Mouse (Mus musculus) limb, embryonic 12.5 days (tissue): ENCODE measurements around the gene Frem2. TPM values are rescaled to one million over a fixed set of nuclear protein-coding genes. Genes with fewer than 3 reads are reported as not detected.

ENCODE experiments used
- ATAC-seq: fragments of 200-750 bp; cut with Nextera tagmentation; 2 replicates; pipeline ENCODE4 v1.8.0; 2017; ENCODE audit warnings: low read depth, moderate TSS enrichment; ENCODE audit not compliant: insufficient number of reproducible peaks, insufficient read depth, low FRiP score, low TSS enrichment
- H3K27ac ChIP-seq: fragments of 300-500 bp; sonication (generic); 2 replicates; pipeline ENCODE4 v1.5.1; 2016; ENCODE audit warnings: mild to moderate bottlenecking, moderate library complexity
- H3K27me3 ChIP-seq: fragments of 300-500 bp; sonication (generic); 2 replicates; pipeline ENCODE4 v1.6.1; 2016; ENCODE audit warnings: mild to moderate bottlenecking, moderate library complexity
- H3K36me3 ChIP-seq: fragments of 300-500 bp; sonication (generic); 2 replicates; pipeline ENCODE4 v1.6.1; 2016; ENCODE audit warnings: mild to moderate bottlenecking, moderate library complexity
- H3K4me1 ChIP-seq: fragments of 300-500 bp; sonication (generic); replicated peaks from 2 replicates; pipeline ENCODE4 v1.6.1; 2016
- H3K4me2 ChIP-seq: fragments of 300-500 bp; sonication (generic); 2 replicates; pipeline ENCODE4 v1.6.1; 2016; ENCODE audit warnings: mild to moderate bottlenecking, moderate library complexity
- H3K4me3 ChIP-seq: fragments of 300-500 bp; sonication (generic); replicated peaks from 2 replicates; pipeline ENCODE4 v1.5.1; 2016; ENCODE audit warnings: mild to moderate bottlenecking
- H3K9ac ChIP-seq: fragments of 300-500 bp; sonication (generic); replicated peaks from 2 replicates; pipeline ENCODE4 v1.6.1; 2016; ENCODE audit warnings: mild to moderate bottlenecking, moderate library complexity
- H3K9me3 ChIP-seq: fragments of 300-500 bp; sonication (generic); 2 replicates; pipeline ENCODE4 v1.6.1; 2016; ENCODE audit warnings: mild to moderate bottlenecking, moderate library complexity
- WGBS: fragments of 180-500 bp; shearing (Covaris S2); methylation state at CpG from one replicate; pipeline ENCODE4 v1.1.7; 2016; 5-methylcytosine and 5-hydroxymethylcytosine counted together
- polyA plus RNA-seq: library from polyadenylated mRNA; unstranded; fragments of >200 nt; fragmentation: Nextera tagmentation; extraction: Ambion mirVana; gene quantifications from 2 replicates; pipeline ENCODE4 v1.2.1, GENCODE M21; 2016

Frem2 gene
- polyA plus RNA-seq, 1 experiment from 2014 or later = 7.6 TPM

DNA sequence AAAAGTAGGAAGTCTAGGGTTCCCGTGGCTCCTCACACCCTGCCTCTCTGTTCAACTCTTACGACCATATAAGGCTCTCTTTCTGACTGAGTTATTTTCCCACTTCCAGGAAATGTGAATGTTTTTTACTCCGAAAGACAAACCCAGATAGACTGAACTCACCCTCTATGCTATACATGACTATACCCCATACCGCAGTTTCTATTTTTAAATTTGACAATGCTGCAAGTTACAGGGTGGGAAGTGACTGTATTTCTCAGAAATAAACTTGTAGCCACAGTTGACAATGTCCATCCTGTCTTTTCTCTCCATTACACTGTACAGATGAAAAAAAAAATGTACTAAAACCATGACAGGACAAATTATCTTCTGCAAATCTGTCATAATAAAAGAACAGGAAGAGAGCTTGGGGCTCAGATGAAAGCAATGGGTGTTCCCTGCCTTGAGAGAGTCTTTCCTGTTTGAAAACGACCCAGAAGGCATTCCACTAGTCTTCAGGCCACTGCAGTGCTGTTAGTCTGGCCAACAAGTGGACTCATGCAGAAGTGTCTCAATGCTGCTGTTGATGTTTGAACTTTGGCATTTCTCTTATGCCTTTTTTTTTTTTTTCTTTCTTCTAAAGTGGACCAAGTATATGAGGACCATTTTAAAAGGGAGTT lies 76.4 kb downstream of the Frem2 start:
- H3K4me1 ChIP-seq = no peaks in the 10 kb centered on the region
- 63% methylated on average over 5 of the region's 5 CpGs for WGBS
- no peak overlapping the region for H3K4me2 ChIP-seq

DNA sequence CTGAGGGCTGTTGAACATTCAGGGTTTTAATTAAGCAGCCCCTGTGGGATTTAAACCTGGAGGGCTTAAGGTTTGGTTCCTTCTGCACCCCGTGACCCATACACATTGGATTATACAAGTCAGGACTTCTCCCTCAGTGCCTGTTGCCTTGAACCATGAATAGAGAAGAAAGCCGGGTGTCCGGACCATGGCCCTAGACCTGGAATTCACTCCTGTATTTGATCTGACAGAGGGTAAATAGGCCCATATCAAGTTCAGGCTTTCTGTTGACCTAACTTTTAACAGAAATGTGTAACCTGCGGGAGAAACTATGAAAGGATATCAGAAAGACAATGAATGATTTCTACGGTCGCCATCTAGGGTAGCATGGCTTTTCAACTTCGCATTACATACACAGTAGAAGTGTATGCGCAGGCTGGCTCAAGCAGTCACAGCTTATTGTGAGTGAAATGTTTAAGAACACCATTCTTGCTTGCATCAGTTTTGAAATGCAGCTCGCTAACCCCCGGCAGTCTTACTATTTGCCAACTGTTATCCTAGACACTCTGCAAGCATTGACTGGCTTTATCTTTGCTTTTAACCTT lies 77.9 kb downstream of the Frem2 start:
- Histone ChIP-seq H3K27ac (no peak overlapping the region), H3K9ac (no peak overlapping the region), H3K36me3 (no peaks in the 10 kb centered on the region), H3K9me3 (no peaks in the 10 kb centered on the region), H3K4me1 (no peaks in the 10 kb centered on the region), H3K27me3 (no peaks in the 10 kb centered on the region), H3K4me2 (no peak overlapping the region), H3K4me3 (no peak overlapping the region)
- WGBS = 88% methylated on average over 10 of the region's 10 CpGs
- no peak for ATAC-seq

More for the DNA sequence above, 76.4 kb downstream of the Frem2 start:
- H3K27me3 ChIP-seq = no peaks in the 10 kb centered on the region
- no peak overlapping the region for H3K4me3 ChIP-seq
- ATAC-seq = no peak
- H3K9ac ChIP-seq = no peak overlapping the region
- no peaks in the 10 kb centered on the region for H3K9me3 ChIP-seq
- H3K27ac ChIP-seq = no peak overlapping the region
- no peaks in the 10 kb centered on the region for H3K36me3 ChIP-seq

DNA sequence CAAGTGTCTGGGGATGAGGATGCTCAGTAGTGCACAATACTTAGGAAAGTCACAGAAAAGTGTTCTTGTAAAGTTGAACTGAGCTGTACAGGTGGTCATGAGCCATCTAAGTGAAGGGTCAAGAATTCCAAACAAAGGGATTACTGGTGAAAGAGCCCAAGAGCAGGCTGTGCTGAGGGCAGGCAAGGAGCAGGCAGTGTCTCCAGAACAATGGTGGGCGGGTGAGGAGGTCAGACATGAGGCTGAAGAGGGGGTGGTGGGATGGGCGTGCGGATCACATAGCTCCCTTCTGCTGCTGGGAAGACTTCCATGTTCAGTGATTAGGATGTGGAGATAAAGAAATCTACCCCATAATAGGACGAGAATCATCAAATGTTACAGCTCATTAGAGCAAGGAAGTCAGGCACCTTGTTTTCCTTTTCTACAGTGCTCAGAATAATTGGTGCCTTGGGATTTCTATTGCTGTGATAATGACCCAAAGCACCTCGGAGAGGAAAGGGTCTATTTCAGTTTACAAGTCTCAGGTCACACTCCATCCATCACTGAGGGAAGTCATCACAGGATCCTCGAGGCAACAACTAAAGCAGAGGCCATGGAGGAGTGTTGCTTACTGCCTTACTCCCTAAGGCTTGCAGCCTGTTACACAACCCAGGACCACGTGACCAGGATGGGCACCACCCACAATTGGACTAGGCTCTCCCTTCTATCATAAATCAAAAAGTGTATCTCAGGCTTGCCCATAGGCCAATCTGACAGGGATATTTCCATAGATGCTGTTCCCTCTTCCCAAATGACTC lies 80.6 kb downstream of the Frem2 start:
- H3K9ac ChIP-seq = no peak overlapping the region
- no peak overlapping the region for H3K27ac ChIP-seq
- no peaks in the 10 kb centered on the region for H3K27me3 ChIP-seq
- no peak overlapping the region for H3K4me2 ChIP-seq
- no peak for ATAC-seq
- WGBS = 38% methylated on average over 7 of the region's 7 CpGs
- no peaks in the 10 kb centered on the region for H3K36me3 ChIP-seq
- no peak overlapping the region for H3K4me3 ChIP-seq
- no peaks in the 10 kb centered on the region for H3K4me1 ChIP-seq
- no peaks in the 10 kb centered on the region for H3K9me3 ChIP-seq

DNA sequence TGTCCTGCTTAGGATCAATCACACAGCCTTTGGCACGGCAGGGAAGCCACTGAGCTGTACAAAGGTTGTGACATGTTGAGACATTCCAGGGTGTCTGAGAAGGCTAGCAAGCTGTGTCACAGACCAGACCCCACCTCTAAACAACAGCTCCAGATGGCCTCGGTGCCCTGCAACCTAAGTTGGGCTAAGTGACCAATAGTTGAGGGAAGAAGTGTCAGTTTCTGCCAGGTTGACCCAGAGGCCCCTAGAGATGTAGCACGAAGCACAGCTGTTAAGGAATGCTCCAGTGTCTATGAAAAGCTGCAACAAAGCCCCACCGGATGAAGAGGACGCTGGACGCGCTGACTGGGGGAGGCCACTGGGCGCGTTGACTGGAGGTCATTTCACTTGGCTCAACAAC lies 83.0 kb downstream of the Frem2 start:
- H3K27ac ChIP-seq = no peak overlapping the region
- 63% methylated on average over 9 of the region's 9 CpGs for WGBS
- no peak overlapping the region for H3K4me3 ChIP-seq
- H3K4me1 ChIP-seq = no peaks in the 10 kb centered on the region
- no peak overlapping the region for H3K9ac ChIP-seq
- no peak for ATAC-seq
- no peak overlapping the region for H3K4me2 ChIP-seq
- no peaks in the 10 kb centered on the region for H3K9me3 ChIP-seq
- H3K36me3 ChIP-seq = no peaks in the 10 kb centered on the region
- H3K27me3 ChIP-seq = no peaks in the 10 kb centered on the region

DNA sequence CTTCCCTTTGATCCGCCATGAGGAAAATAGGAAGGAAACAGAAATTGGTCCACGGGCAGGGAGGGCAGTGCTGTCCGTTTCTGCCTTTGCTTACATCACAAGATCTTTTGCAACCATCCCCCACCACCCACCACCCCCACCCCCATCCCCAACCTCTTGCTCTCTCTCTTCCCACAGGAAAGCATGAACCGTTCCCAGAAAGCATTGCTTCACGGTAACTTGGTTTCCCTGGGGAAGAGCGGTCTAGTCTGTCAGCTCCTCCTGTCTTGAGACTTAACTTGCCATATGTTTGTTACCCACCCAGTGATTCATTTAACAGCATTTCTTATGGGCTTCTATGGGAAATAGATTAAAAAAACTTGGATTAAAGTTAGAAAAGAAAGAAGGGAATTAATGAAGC lies 85.5 kb downstream of the Frem2 start:
- no peak for ATAC-seq
- H3K36me3 ChIP-seq = no peaks in the 10 kb centered on the region
- H3K4me1 ChIP-seq = no peaks in the 10 kb centered on the region
- H3K4me2 ChIP-seq = no peak overlapping the region
- no peak overlapping the region for H3K27ac ChIP-seq
- H3K27me3 ChIP-seq = no peaks in the 10 kb centered on the region
- 76% methylated on average over 6 of the region's 6 CpGs for WGBS
- H3K9me3 ChIP-seq = no peaks in the 10 kb centered on the region
- H3K9ac ChIP-seq = no peak overlapping the region
- H3K4me3 ChIP-seq = no peak overlapping the region

DNA sequence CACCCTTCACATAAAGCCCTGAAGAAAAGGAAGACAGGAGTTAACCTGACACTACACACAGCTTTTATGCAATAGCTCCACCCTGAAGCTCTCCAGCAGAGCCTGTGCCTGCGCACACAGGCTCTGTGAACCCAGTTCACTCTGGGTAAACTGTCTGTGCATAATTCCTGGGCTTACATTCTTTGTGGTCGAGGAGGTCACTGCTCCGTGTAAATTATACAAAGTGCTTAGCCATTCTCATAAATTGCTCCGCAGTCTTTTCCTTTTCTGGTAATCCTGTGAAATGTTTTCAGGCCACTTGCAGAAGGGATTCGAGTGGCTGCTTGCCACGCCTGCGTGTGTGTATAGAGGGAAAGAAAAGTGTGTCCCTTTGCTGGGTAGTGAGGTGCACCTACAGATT lies 92.6 kb downstream of the Frem2 start:
- Histone ChIP-seq H3K4me1 (peaks cover 5% of the 10 kb centered on the region; the same call in 1 of the 2 replicates), H3K4me2 (no peak overlapping the region), H3K9me3 (no peaks in the 10 kb centered on the region), H3K9ac (no peak overlapping the region), H3K27me3 (no peaks in the 10 kb centered on the region; the same call in 1 of the 2 replicates), H3K27ac (no peak overlapping the region), H3K36me3 (no peaks in the 10 kb centered on the region), H3K4me3 (no peak overlapping the region)
- WGBS = 61% methylated on average over 7 of the region's 7 CpGs
- ATAC-seq = no peak

DNA sequence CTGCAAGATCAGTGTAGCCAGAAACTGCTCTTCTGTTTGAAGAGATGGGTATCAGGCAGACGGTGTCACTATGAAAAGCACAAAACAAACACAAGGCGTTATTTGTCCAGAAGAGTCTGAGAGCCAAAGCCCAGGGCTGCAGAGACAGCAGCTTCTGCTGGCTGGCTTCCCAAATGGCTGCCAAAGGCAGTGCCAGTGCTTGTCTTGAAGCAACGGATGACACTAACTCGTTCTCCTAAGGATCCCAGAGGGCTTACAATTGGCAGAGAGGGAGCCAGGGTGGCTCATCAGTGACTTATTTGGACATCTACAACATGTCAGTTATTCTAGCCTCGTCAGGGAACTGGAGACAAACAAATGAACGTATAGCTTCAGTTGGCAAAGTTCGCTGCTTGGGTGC lies 93.4 kb downstream of the Frem2 start:
- no peak overlapping the region for H3K27ac ChIP-seq
- no peak overlapping the region for H3K4me2 ChIP-seq
- no peak overlapping the region for H3K9ac ChIP-seq
- H3K4me3 ChIP-seq = no peak overlapping the region
- H3K27me3 ChIP-seq = no peaks in the 10 kb centered on the region; the same call in 1 of the 2 replicates
- 72% methylated on average over 7 of the region's 7 CpGs for WGBS
- H3K4me1 ChIP-seq = peaks cover 5% of the 10 kb centered on the region
- ATAC-seq = no peak
- no peaks in the 10 kb centered on the region for H3K9me3 ChIP-seq
- H3K36me3 ChIP-seq = no peaks in the 10 kb centered on the region

DNA sequence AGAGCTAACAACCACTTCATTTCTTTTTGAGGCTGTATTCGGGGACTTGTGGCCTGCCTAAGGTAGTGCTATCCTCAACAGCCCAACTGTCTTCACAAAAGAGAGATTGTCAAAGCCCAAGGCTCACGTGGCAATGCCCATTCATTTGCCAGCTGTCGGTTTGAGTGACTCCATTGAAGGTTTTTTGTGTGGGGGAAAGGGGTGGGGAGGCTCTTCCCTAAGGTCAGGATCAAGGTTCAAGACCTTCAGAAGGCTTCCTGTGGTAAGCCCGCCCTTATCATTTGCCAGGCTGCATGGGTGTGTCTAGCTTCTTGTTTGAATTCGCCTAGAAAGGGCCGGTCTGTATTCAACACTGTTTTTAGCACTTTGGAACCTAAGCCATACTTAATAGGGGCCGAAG lies 95.3 kb downstream of the Frem2 start:
- H3K9ac ChIP-seq = no peak overlapping the region
- no peaks in the 10 kb centered on the region for H3K36me3 ChIP-seq
- peaks cover 5% of the 10 kb centered on the region for H3K4me1 ChIP-seq
- ATAC-seq = no peak
- H3K9me3 ChIP-seq = no peaks in the 10 kb centered on the region
- 82% methylated on average over 7 of the region's 7 CpGs for WGBS
- H3K4me3 ChIP-seq = no peak overlapping the region
- no peaks in the 10 kb centered on the region; the same call in 1 of the 2 replicates for H3K27me3 ChIP-seq
- H3K27ac ChIP-seq = no peak overlapping the region
- no peak overlapping the region for H3K4me2 ChIP-seq

DNA sequence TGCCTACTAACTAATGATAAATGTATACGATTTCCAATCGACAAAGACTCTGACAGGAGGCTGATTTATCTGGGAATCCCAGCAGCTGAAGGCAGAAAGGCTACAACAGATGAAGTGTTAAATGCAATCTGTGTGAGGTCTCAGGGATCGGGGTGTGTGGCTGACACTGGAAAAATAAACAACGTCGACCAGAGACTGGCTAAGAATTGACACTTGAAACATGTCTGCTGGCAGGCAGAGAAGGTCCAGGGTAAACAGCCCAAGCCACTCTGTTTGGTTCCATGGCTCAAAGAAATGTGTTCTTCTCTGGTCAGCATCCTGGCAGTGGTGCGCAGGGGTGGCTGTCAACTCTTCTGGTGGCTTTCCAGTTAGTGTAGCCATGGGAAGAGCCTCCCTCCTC lies 98.1 kb downstream of the Frem2 start:
- no peak for ATAC-seq
- Histone ChIP-seq H3K9ac (no peak overlapping the region), H3K4me3 (no peak overlapping the region), H3K27me3 (no peaks in the 10 kb centered on the region; the same call in 1 of the 2 replicates), H3K9me3 (no peaks in the 10 kb centered on the region), H3K36me3 (no peaks in the 10 kb centered on the region), H3K4me1 (no peaks in the 10 kb centered on the region; the same call in 1 of the 2 replicates), H3K4me2 (no peak overlapping the region), H3K27ac (no peak overlapping the region)
- WGBS = 25% methylated on average over 6 of the region's 6 CpGs

DNA sequence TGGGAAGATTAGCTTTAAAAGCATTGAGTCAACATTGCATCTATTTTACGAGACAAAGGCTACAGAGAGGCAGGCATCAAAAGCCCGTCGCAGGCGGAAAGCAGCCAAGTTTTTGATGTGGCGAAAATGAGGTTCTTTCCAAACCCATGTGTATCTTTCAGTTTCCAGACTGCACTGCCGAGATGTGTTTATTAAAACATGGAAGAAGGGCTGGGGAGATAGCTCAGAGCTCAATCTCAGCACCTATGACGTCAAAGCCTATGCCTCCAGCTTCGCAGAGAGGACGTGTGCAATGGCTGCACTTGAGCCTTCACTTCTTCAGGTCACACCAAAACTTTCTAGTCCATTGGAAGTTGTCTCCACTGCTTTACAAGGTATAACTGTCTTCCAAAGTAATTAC lies 98.9 kb downstream of the Frem2 start:
- H3K4me3 ChIP-seq = no peak overlapping the region
- H3K9ac ChIP-seq = no peak overlapping the region
- no peaks in the 10 kb centered on the region for H3K36me3 ChIP-seq
- H3K4me1 ChIP-seq = no peaks in the 10 kb centered on the region; the same call in 1 of the 2 replicates
- H3K4me2 ChIP-seq = no peak overlapping the region
- no peaks in the 10 kb centered on the region for H3K9me3 ChIP-seq
- no peak overlapping the region for H3K27ac ChIP-seq
- no peaks in the 10 kb centered on the region for H3K27me3 ChIP-seq
- no peak for ATAC-seq
- 73% methylated on average over 9 of the region's 9 CpGs for WGBS

DNA sequence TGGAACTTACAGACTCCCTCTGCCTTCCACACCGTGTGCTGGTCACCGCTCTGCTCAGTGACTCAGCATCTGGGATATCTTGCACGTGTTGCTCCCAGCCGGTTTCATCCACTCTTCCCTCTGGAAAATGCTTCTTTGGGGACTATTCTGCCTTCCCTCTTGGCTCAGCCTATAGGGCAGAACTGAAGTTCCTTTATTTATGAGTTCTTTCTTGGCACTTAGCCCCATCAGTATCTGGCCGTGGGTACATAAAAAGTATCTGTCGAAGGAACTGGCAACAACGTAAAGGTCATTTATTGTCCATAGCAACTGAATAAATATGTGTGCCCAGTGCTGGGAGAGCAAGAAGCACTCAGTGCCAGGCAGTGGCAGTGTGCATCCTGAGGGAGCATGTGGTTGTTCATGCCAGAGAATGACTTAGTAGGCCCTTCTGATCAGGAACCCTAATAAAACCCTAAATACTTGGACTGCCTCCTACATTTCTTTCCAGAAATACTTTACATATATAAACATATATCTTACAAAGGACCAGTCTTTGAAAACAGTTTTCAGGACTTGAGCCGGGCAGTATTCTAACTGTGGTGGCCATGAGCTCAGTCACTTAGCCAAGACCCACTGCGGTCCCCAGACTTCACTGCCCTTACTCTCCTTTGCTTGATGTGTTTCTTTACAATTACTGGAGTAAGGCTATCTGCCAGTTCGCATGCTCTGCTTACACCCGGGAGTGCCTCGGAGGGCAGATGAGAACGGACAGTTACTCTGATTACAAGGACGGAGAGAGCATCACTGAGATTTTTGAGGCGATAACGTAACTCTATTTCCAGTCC lies 99.6 kb downstream of the Frem2 start:
- WGBS = 81% methylated on average over 16 of the region's 16 CpGs
- H3K4me3 ChIP-seq = no peak overlapping the region
- H3K36me3 ChIP-seq = no peaks in the 10 kb centered on the region
- H3K9me3 ChIP-seq = no peaks in the 10 kb centered on the region
- H3K4me2 ChIP-seq = no peak overlapping the region
- no peak for ATAC-seq
- no peak overlapping the region for H3K27ac ChIP-seq
- no peak overlapping the region for H3K9ac ChIP-seq
- peaks cover 3% of the 10 kb centered on the region; the same call in 1 of the 2 replicates for H3K4me1 ChIP-seq
- H3K27me3 ChIP-seq = no peaks in the 10 kb centered on the region
